Mouse (Mus musculus) cerebellum, adult 9-10 months (tissue): ENCODE data around the gene Nipal1.
A peak's percentile ranks its signal among the peaks of the same experiment; 100 is the strongest.

Experiments
- DNase-seq: peaks from one replicate; pipeline ENCODE4 v3.0.0; 2022

Gene Nipal1

DNA sequence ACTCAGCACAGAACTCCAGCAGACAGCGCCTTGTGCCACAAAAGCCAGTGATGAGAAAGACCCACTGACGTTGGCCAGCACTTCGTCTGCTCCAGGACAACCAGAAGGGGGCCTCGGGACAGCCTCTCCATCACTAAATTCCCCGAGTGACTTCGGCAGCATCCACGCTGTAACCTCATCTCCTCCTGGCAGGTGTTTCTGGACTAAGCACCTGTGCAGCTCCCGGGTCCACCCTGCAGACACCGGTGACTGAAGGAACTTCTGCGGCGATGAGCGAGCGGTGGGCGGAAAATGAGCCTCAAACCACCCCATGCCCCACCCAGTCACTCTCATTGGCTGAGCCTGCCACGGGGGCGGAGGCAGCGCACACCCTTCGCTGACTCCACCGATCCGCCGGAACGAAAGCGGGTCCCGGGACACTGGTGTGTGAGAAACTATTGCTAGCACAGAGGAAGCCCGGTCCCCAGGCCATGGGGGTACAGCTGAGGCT lies at the start of gene Nipal1:
TSS of gene Nipal1 (plus strand) at position 378 of the 490 bp plus-strand sequence.
- DNase-seq, result no peak

- DNase-seq, result peak; percentile 5
Measured at GRCm38 (mm10) chr5:72601006-72601405, 46.6 kb upstream of the Nipal1 start.

DNA sequence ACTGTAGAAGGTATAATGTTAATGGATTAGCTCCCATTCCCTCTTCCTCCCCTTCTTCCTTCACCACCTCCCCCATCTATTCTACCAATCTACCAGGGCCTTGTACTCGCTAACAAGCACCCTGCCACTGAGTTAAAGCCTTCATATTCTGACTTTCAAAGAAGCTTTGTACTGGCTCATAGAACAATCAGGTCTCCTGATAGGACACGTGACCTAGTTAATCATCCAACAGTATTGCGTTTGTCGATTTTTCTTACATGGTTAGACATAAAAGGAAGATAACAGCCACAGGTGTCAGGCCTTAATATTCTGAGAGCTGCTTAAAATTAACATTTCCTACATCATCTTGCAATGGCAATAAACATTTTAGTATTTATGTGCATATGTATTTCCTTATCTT lies 44.5 kb upstream of the Nipal1 start:
- no peak for DNase-seq

GRCm38 (mm10) chr5:72617413-72617812 lies 30.2 kb upstream of the Nipal1 start:
- DNase-seq, result no peak

DNA sequence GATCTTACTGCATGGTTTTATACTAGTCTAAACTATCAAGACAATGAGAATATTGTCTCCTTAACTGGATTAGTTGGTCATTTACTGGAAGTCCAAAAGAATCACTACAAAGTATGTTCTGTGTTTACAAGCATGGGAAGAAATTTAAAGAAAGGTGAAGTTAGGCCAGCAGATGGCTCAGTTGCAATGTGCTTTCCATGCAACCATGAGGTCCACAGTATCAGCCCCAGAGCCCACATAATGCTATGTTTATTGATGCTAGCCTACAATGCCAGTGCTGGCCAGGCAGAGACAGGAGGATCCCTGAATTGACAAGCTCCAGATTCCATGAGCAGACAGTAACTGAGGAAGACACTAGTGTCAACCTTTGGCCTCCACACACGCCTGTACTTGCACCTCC lies 26.6 kb upstream of the Nipal1 start:
- DNase-seq, result no peak

- no peak for DNase-seq
Measured at GRCm38 (mm10) chr5:72630026-72630425, 17.6 kb upstream of the Nipal1 start.

DNA sequence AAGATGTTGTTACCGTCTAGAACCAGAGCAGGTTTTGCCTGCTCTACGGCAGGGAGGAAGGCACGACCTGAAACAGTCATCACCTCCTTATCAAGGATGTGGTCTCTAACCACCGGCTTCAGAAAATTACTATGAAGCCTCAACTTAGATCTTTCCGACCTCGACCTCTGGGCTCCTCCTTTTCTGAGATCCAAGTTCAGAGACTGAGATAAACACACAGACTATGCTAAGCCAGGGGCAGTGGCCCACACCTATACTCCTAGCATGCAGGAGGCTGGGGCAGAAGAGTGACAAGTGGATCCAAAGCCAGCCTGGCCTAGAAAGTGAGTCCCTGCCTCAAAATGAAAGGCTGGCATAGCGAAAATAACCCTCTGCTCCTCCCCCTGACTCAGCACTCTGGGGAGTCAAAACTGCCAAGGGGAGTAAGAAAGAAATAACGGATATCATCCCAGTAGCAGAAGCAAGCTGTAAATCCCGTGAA lies 12.8 kb upstream of the Nipal1 start:
- no peak for DNase-seq

- no peak for DNase-seq
Measured at GRCm38 (mm10) chr5:72636122-72636521, 11.5 kb upstream of the Nipal1 start.

- no peak for DNase-seq
Measured at GRCm38 (mm10) chr5:72636576-72636975, 11.0 kb upstream of the Nipal1 start.

DNA sequence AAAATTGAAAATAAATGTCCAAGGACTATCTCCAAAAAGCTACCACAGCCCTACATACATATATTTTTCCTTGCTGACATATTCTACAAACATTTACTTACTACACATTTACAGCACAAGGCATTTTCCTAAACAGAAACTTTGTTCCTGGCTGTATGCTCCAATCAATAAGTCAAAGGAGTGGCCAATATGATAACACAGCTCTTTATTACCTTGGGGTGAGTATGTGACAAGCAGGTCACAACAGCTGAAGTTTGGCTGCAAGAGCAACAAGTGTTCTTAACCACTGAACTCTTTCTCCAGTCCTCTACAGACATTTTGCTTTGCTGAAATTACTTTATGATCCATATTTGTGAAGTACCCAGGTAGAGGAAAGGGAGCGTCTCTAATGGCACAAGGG lies 7.5 kb upstream of the Nipal1 start:
- DNase-seq, result no peak

- no peak for DNase-seq
Measured at GRCm38 (mm10) chr5:72643655-72644054, 3.9 kb upstream of the Nipal1 start.

DNA sequence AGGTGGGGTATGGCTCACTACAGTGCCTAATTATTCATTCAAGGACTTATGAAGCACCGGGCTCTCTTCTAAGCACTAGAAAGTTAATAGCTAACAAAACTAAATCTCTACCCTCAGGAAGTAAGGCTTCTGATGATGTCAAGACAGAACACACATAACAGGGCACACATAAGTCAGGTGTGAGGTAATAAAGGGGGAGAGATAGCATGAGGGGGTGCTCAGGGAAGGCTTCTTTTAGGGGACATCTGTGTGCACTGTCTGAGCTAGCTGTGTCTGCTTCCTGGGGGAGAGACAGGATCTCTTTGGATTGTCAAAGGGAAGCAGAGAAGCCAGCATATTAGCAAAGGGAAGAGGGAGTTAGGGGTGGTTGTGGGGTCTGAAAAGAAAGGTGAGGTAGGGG lies 3.4 kb upstream of the Nipal1 start, which contains the start of gene Cnga1:
TSS of gene Cnga1 (minus strand) at position 101 of the 400 bp plus-strand sequence.
- DNase-seq, result no peak

DNA sequence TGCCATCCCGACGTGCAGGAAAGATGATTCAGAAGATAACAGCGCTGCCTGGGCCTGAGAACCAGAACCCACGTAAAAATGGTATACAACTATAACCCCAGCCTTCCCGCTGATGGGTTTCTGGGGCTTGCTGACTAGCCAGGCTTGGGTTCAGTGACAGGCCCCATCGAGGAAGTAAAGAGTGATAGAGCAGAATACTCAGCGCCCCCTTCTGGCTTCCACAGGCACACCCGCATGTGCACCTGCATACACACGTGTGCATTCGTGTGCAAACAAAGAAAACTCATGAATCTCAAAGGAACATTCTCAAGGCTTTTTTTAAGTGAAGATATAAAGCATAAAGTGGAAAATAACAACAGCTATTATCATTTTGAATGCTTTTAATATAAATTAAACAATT lies 1.5 kb upstream of the Nipal1 start:
- DNase-seq, result no peak

DNA sequence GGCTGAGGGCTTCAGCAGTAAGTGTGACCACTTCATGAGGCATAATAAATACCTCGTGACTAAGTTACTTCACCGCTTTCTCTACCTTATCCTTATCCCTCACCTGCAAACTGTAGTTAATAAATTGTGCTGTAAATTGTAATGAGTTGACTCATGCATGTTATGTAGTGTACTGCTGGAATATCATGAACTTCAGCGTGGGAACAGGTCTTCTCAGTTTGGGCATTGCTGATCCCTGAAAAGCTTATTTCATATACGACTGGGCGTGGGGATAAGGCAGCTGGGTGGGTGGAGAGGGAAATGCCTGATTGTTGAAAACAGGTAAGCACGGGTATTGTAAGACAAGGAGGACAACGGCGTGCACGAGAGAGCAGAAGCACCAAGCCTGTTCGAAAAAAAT lies 599 bp upstream of the Nipal1 start:
- no peak for DNase-seq

- DNase-seq, result no peak
Measured at GRCm38 (mm10) chr5:72647958-72648595, 482 bp downstream of the Nipal1 start.

GRCm38 (mm10) chr5:72648987-72649735 lies 1.6 kb downstream of the Nipal1 start:
- no peak for DNase-seq

GRCm38 (mm10) chr5:72653068-72653674 lies 5.6 kb downstream of the Nipal1 start:
- no peak for DNase-seq

- no peak for DNase-seq
Measured at GRCm38 (mm10) chr5:72656270-72656791, 8.7 kb downstream of the Nipal1 start.

DNA sequence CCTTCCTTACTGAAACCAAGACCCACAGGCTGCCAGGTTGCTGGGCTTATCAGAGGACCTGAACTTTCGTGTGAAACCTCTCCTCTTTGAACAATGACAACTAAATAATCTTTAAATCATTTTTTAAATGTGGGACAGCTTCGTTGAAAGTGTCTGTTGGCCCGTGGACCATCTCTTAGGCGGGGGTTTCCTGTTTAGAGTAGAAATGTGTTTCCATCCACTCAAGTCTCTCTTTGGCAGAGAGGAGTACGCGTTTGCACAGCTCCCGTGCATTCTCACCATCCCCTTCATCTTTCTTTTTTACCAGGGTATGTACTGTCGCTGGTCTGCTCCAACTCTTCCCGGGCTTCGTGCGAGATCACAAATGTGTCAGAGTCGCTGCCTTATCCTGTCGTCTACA lies 10.8 kb downstream of the Nipal1 start:
- DNase-seq, result no peak

GRCm38 (mm10) chr5:72661051-72661781 lies 13.6 kb downstream of the Nipal1 start:
- DNase-seq, result no peak

- no peak for DNase-seq
Measured at GRCm38 (mm10) chr5:72664126-72664525, 16.5 kb downstream of the Nipal1 start.

- DNase-seq, result no peak
Measured at GRCm38 (mm10) chr5:72664854-72665253, 17.3 kb downstream of the Nipal1 start.

DNA sequence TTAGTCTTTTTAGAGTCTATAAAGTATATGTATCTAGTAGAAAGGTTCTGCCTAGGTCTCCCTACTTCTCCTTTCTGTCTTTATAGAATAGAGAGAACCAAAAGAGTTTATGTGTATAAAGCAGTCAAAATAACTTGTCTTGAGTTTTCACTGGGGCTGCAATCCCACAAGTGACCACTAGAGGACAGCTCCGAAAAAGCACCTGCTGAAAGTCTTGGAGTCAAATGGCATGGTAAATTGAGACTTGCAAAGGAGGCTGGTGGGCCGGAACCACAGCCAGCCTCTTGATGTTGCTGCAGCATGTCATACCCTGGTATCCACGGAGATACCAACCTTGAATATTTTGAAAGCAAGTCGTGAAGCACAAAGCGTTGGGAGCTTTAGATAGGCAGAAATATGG lies 17.7 kb downstream of the Nipal1 start:
- DNase-seq, result peak; percentile 26
